Mouse (Mus musculus) liver, adult (tissue): ENCODE measurements around the gene Naxd.

ENCODE experiments used
- GATA4 ChIP-seq: IDR thresholded peaks from 2 replicates; pipeline ENCODE4 v1.6.1; 2014; ENCODE audit warnings: mild to moderate bottlenecking, low read length; ENCODE audit not compliant: insufficient replicate concordance

The Naxd gene

DNA sequence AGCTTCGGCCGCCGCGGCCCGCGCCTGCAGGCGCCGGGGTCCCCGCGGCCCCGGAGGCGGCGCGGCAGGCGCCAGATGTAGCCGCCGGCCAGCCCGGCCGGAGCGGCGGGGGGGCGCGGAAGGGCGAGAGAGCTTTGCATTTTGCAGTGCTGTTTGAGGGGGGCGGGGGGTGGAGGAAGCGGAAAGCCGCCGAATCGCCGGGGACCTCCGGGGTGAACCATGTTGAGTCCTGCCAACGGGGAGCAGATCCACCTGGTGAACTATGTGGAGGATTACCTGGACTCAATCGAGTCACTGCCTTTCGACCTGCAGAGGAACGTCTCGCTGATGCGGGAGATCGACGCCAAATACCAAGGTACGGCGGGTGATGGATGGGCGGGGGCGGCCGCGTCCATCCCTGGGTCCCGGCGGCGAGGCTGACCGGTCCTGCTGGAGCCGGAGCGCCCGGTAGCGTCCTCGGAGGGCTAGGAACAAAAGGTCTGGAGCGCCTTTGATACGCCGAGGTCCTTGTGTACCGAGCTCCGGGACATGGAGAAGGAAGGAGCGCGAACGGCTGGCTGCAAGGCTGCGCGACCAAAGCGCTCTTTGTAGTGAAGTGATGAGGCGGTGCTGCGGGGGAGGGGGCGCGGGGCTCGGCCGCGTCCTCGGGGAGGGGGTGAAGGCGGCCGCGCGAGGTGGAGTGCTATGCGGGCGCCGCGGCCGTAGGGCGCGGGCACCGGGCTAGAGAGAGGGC lies 59.6 kb downstream of the Naxd start:
- TF ChIP-seq GATA4, result no peak

DNA sequence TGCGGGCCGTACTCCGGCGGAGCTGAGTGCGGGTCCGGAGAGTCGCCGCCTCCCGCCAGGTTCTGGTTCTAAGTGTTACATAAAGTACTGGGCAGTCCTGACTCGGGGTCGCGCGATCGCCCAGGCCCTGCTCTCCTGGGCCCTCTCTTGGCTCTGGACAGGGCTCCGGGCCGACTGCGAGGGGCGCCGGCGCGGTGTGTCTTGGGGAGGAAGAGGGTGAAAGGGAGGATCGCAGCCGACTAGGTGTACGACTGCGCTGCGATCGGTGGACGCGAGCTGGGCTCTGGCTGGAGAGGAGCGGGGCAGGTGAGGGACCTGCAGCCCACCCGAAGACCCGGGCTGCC lies 60.1 kb downstream of the Naxd start:
- no peak for TF ChIP-seq GATA4

DNA sequence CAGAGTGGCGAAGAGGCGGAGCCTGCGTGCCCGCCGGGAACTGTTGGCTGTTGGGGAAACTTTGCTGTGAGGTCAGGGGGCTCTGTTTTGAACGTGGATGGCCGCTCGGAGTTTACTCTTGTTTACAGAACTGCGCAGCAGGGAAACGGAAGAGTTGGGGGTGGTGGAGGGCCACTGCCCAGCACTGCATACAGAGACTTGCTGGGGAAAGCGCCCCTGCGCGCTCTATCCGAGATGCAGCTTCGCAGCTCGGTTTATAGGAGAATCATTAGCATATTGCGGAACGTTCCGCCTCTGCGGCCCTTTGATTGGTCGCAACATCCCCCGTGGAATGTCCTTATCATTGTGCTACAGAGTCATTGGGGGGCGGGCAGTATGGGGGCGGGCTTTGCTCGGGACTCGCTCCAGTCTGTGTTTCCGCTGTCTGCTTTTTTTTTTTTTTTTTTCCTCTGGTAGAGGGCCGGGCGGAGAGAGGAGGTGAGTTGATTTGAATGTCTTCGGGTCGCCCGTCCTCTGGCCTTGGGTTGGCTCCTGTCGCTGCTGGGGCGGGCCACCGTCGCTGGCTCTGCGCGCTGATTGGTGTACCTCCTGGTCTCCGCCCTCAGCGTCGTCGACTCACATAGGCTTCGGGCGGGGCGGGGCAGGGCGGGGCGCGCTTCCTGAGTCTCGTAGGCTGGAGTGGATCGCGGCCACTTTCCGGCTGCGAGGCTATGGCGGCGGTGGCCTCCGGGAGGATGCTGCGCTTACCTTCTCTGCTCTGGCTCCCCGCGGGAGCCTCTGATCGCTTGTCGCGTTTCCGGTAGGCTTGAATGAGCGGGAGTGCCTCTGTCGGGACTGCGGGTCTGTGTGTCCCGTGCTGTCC lies 60.7 kb downstream of the Naxd start:
- TF ChIP-seq GATA4, result peak; percentile 93

DNA sequence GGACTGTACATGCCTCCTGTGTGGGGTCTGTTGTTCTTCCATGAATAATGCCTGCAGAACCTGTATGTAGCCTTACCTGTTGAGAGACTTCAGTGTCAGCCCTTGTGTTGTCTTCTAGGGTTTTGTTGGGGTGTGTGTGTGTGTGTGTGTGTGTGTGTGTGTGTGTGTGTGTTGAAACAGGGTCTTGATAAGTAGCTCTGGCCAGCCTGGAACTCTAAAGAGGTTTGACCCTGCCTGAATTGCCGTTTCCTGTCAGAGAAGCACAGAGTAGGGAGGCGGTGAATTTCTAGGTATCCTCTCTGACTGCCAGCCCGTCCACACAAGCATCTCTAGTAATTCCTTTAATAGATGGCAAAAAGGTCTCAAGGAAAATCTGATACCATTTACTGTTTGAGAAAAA lies 62.2 kb downstream of the Naxd start:
- no peak for TF ChIP-seq GATA4

DNA sequence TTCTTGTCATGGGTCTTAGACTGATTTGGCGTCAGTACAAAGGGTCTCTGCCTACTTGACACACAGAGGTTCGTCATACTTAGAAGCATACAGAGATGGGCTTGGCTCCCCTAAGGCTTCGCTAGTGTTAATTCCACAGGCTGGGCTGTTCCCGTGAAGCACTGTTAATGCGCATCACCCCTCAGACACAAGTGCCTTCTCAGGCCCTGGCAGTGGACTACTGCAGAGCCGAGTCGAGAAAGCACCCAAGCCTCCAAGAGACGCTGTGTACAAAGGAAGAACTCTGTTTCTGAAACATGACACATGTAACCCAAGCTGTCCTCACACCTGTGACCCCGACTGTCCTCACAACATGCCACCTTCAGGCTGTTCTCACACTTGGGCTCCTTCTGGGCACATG lies 62.9 kb downstream of the Naxd start:
- no peak for TF ChIP-seq GATA4

DNA sequence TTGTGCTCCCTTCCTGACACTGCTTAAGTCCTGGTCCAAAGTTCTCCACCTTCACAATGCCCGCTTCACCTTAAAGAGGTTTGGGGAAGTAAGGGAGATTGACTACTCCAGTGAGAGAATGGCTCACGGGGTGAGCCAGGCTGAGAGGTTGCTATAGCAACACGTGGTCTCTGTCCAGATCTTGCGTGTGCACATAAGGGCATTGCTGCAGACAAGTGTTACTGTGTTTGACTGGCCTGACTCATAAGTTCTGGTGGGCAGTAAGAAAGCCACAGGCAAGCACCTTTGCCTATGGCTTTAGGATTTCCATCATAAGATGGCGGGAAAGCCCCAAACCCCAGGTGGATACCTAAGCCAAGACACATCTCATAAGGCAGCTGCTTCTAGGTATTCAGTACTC lies 66.9 kb downstream of the Naxd start:
- TF ChIP-seq GATA4, result no peak
